Mouse (Mus musculus) brain, adult 10 weeks (tissue): Measurements from ENCODE around the gene Chrna3. TPM values are rescaled to one million over a fixed set of nuclear protein-coding genes. Genes with fewer than 3 reads are reported as not detected.

Source experiments
- polyA plus RNA-seq: library from polyadenylated mRNA; stranded (reverse); fragments of 350-450 nt; fragmentation: Illumina TruSeq; extraction: RNeasy Lipid Tissue Mini Kit (QIAGEN cat#74804); gene quantifications from one replicate; pipeline ENCODE4 v1.2.3, GENCODE M21; 2015; ENCODE audit warnings: low read depth, low replicate concordance

The Chrna3 gene
- 1.5 TPM for polyA plus RNA-seq

GRCm38 (mm10) chr9:55026275-55026663, at the start of gene Chrna3:
Gene Chrna3, minus strand, starts transcription at chr9:55026562.

GRCm38 (mm10) chr9:55048211-55048880, 22.0 kb upstream of the Chrna3 start, which contains the start of gene Chrnb4:
Gene Chrnb4, minus strand, starts transcription at chr9:55048779.

GRCm38 (mm10) chr9:54980674-54981073, 45.7 kb downstream of the Chrna3 start, which contains the start of gene Chrna5:
Gene Chrna5, plus strand, starts transcription at chr9:54980880.

Other genes with a start within 250 kb of the Chrna3 start
- gene Ireb2, start 162.8 kb downstream of the Chrna3 start, polyA plus RNA-seq: 34.8 TPM
- 1.5 TPM for gene Hykk, start 109.3 kb downstream of the Chrna3 start, polyA plus RNA-seq
- gene Psma4, start 75.8 kb downstream of the Chrna3 start, polyA plus RNA-seq: 197 TPM
- not detected for gene AY074887, start 75.6 kb downstream of the Chrna3 start, polyA plus RNA-seq
- gene Chrna5, start 45.7 kb downstream of the Chrna3 start, polyA plus RNA-seq: 3.2 TPM
- 0.68 TPM for gene Chrnb4, start 22.2 kb upstream of the Chrna3 start, polyA plus RNA-seq
- gene Ube2q2, start 122.3 kb upstream of the Chrna3 start, polyA plus RNA-seq: 83.5 TPM
- 41.9 TPM for gene Fbxo22, start 182.4 kb upstream of the Chrna3 start, polyA plus RNA-seq